Mouse (Mus musculus) cerebellum, adult 2 months (tissue): ENCODE results near the gene Cpne5. TPM values are rescaled to one million over a fixed set of nuclear protein-coding genes. Genes with fewer than 3 reads are reported as not detected.
A peak's percentile ranks its signal among the peaks of the same experiment; 100 is the strongest.
"Not testable (repeated sequence)": the region's sequence is repeated elsewhere in the genome, so short reads cannot be mapped to it uniquely, and the experiment has no call there.

Experiments
- DNase-seq, 2 experiments: peaks; one replicate each; pipeline ENCODE4 v3.0.0; 2021
- H3K27ac ChIP-seq: fragments of 200-500 bp; 2 replicates; pipeline ENCODE4 v1.5.1; 2012; ENCODE audit warnings: low read length, control low read depth, inconsistent platforms; ENCODE audit not compliant: insufficient read depth
- H3K27me3 ChIP-seq: fragments of 200-500 bp; 2 replicates; pipeline ENCODE4 v1.6.1; 2012; ENCODE audit warnings: inconsistent platforms, mild to moderate bottlenecking, low read length, moderate library complexity; ENCODE audit not compliant: control insufficient read depth, insufficient read depth
- H3K4me1 ChIP-seq: fragments of 200-500 bp; 2 replicates; pipeline ENCODE4 v1.6.1; 2011; ENCODE audit warnings: low read length; ENCODE audit not compliant: control insufficient read depth, insufficient read depth
- H3K4me3 ChIP-seq: fragments of 200-500 bp; replicated peaks from 2 replicates; pipeline ENCODE3; 2011; ENCODE audit warnings: mild to moderate bottlenecking, low read depth, low read length, control low read depth; ENCODE audit not compliant: insufficient read depth
- CTCF ChIP-seq: fragments of 200-500 bp; IDR thresholded peaks from 2 replicates; pipeline ENCODE4 v1.5.1; 2011; ENCODE audit warnings: low read depth, mild to moderate bottlenecking, control low read depth, low read length, moderate library complexity, borderline replicate concordance; ENCODE audit not compliant: insufficient read depth
- POLR2A ChIP-seq: fragments of 200-500 bp; IDR thresholded peaks from 2 replicates; pipeline ENCODE4 v1.6.1; 2011; ENCODE audit warnings: low read length, control low read depth, borderline replicate concordance; ENCODE audit not compliant: insufficient read depth
- WGBS: fragments of 180-500 bp; shearing (Covaris S2); methylation state at CpG from one replicate; pipeline ENCODE4 v1.1.7; 2018; 5-methylcytosine and 5-hydroxymethylcytosine counted together
- polyA plus RNA-seq: library from polyadenylated mRNA; depleted of rRNA; stranded (reverse); fragments of >200 nt; gene quantifications from 2 replicates; pipeline ENCODE4 v1.2.3, GENCODE M21; 2012

Cpne5 gene
- polyA plus RNA-seq, 1 experiment = 8.4 TPM

- TF ChIP-seq POLR2A (no peak), CTCF (no peak)
- Histone ChIP-seq H3K27ac (no peak overlapping the region), H3K4me3 (no peak overlapping the region), H3K27me3 (no peaks in the 10 kb centered on the region), H3K4me1 (peaks cover 10% of the 10 kb centered on the region)
- WGBS = 73% methylated on average over 22 of the region's 22 CpGs
- no peak for DNase-seq
Measured at GRCm38 (mm10) chr17:29261603-29262258, 23.8 kb upstream of the Cpne5 start.

GRCm38 (mm10) chr17:29260501-29260900 lies 22.5 kb upstream of the Cpne5 start:
- 86% methylated on average over 15 of the region's 15 CpGs for WGBS
- peaks cover 10% of the 10 kb centered on the region for H3K4me1 ChIP-seq
- no peak overlapping the region for H3K4me3 ChIP-seq
- no peak overlapping the region for H3K27ac ChIP-seq
- no peak for TF ChIP-seq CTCF
- no peak for TF ChIP-seq POLR2A
- no peaks in the 10 kb centered on the region for H3K27me3 ChIP-seq
- DNase-seq = no peak

- Histone ChIP-seq H3K4me3 (no peak overlapping the region), H3K27ac (no peak overlapping the region), H3K27me3 (no peaks in the 10 kb centered on the region), H3K4me1 (peaks cover 10% of the 10 kb centered on the region)
- WGBS = 4% methylated on average over 3 of the region's 3 CpGs
- peak; percentile 71 to 79 for DNase-seq
- TF ChIP-seq POLR2A (no peak), CTCF (peak; percentile 96)
Measured at GRCm38 (mm10) chr17:29259489-29259888, 21.5 kb upstream of the Cpne5 start.

- Histone ChIP-seq H3K4me3 (no peak overlapping the region), H3K4me1 (peaks cover 10% of the 10 kb centered on the region), H3K27me3 (no peaks in the 10 kb centered on the region), H3K27ac (no peak overlapping the region)
- 86% methylated on average over 2 of the region's 2 CpGs for WGBS
- DNase-seq = no peak
- TF ChIP-seq CTCF (no peak), POLR2A (no peak)
Measured at GRCm38 (mm10) chr17:29258921-29259320, 21.0 kb upstream of the Cpne5 start.

GRCm38 (mm10) chr17:29258025-29258558 lies 20.1 kb upstream of the Cpne5 start:
- H3K4me3 ChIP-seq = no peak overlapping the region
- H3K4me1 ChIP-seq = peaks cover 10% of the 10 kb centered on the region
- no peak for TF ChIP-seq CTCF
- TF ChIP-seq POLR2A = no peak
- H3K27ac ChIP-seq = no peak overlapping the region
- DNase-seq = no peak
- WGBS = 83% methylated on average over 10 of the region's 10 CpGs
- no peaks in the 10 kb centered on the region for H3K27me3 ChIP-seq

- peaks cover 8% of the 10 kb centered on the region for H3K4me1 ChIP-seq
- no peak overlapping the region for H3K4me3 ChIP-seq
- 67% methylated on average over 10 of the region's 10 CpGs for WGBS
- DNase-seq = no peak
- TF ChIP-seq CTCF (no peak), POLR2A (no peak)
- no peaks in the 10 kb centered on the region for H3K27me3 ChIP-seq
- no peak overlapping the region for H3K27ac ChIP-seq
Measured at GRCm38 (mm10) chr17:29257001-29257511, 19.1 kb upstream of the Cpne5 start.

- WGBS = 75% methylated on average over 6 of the region's 6 CpGs
- no peak overlapping the region for H3K27ac ChIP-seq
- no peak overlapping the region for H3K4me3 ChIP-seq
- TF ChIP-seq POLR2A (no peak), CTCF (no peak)
- H3K4me1 ChIP-seq = peaks cover 8% of the 10 kb centered on the region
- no peaks in the 10 kb centered on the region for H3K27me3 ChIP-seq
- DNase-seq = no peak
Measured at GRCm38 (mm10) chr17:29256507-29256906, 18.5 kb upstream of the Cpne5 start.

GRCm38 (mm10) chr17:29254784-29255183 lies 16.8 kb upstream of the Cpne5 start:
- not testable (repeated sequence) for H3K4me3 ChIP-seq, H3K4me1 ChIP-seq, DNase-seq, H3K27ac ChIP-seq, H3K27me3 ChIP-seq
- WGBS = 66% methylated on average over 6 of the region's 6 CpGs
